Mouse (Mus musculus): ENCODE data around the gene Enkd1. TPM values are rescaled to one million over a fixed set of nuclear protein-coding genes. Genes with fewer than 3 reads are reported as not detected.

The Enkd1 gene
- polyA plus RNA-seq, 1 experiment from 2014 or later, result 33.4 TPM

GRCm38 (mm10) chr8:105716302-105716945, 8.4 kb upstream of the Enkd1 start:
- 93% methylated on average over 15 of the region's 15 CpGs for WGBS
- ATAC-seq (ENCODE audit: insufficient number of reproducible peaks, low FRiP score, low TSS enrichment, low read depth), result no peak
- Histone ChIP-seq H3K9me3 (replicated peaks) (no peaks in the 10 kb centered on the region), H3K4me2 (replicated peaks) (no peak overlapping the region), H3K4me1 (no peaks in the 10 kb centered on the region), H3K4me3 (replicated peaks) (no peak overlapping the region), H3K36me3 (no peaks in the 10 kb centered on the region), H3K27ac (replicated peaks) (no peak overlapping the region), H3K27me3 (no peaks in the 10 kb centered on the region), H3K9ac (no peak overlapping the region)

DNA sequence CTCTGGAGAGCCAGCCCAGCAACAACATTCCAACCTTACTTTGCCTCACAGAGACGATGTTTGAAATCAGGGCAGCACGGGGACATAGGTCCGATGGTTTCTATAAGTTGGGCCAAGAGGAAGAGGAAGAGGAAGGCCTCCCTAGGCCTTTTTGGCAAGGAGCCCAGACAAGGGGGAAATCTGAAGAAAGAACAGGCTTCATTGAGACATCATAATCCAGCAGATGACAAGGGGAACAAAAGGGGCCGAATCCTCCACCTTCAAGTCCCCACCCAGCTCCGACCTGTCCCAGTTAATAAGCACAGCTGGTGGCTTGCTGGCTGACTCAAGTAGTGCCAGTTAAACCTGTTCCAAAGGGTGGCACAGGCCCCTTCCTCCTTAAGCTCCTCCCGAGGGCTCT, 7.0 kb upstream of the Enkd1 start:
- H3K4me2 ChIP-seq (replicated peaks), result no peak overlapping the region
- H3K4me3 ChIP-seq (replicated peaks), result no peak overlapping the region
- no peak overlapping the region for H3K9ac ChIP-seq
- H3K27me3 ChIP-seq, result no peaks in the 10 kb centered on the region
- no peaks in the 10 kb centered on the region for H3K9me3 ChIP-seq (replicated peaks)
- peak overlapping the region; percentile 73 for H3K27ac ChIP-seq (replicated peaks)
- peak; percentile 51; the same call in 1 of the 2 replicates for ATAC-seq (ENCODE audit: insufficient number of reproducible peaks, low FRiP score, low TSS enrichment, low read depth)
- H3K4me1 ChIP-seq, result no peaks in the 10 kb centered on the region
- WGBS, result 51% methylated on average over 6 of the region's 6 CpGs
- H3K36me3 ChIP-seq, result no peaks in the 10 kb centered on the region

DNA sequence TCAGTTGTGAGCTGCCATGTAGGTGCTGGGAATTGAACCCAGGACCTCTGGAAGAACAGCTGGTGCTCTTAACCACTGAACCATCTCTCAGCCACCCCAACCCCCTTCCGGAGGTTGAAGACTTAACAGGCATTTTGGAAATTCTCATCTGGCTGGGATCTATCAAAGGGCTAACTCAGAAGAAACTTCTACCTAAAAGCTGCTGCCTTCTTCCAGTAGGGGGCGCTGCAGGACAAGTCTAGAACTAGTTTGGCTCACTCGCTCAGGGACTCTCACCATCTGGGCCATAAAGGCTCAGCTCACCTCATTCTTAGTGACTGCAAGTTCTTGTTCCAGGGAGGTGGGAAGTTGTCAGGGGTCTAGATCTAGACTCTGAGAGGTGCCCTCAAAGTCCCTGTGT, 6.1 kb upstream of the Enkd1 start:
- no peaks in the 10 kb centered on the region for H3K4me1 ChIP-seq
- H3K9ac ChIP-seq, result no peak overlapping the region
- H3K36me3 ChIP-seq, result no peaks in the 10 kb centered on the region
- no peak overlapping the region for H3K4me3 ChIP-seq (replicated peaks)
- ATAC-seq (ENCODE audit: insufficient number of reproducible peaks, low FRiP score, low TSS enrichment, low read depth), result peak; percentile 52; the same call in 1 of the 2 replicates
- no peak overlapping the region for H3K4me2 ChIP-seq (replicated peaks)
- 0 out of 2 replicates have a peak overlapping the region, but pooled peaks have one; percentile 73 for H3K27ac ChIP-seq (replicated peaks)
- H3K9me3 ChIP-seq (replicated peaks), result no peaks in the 10 kb centered on the region
- 7% methylated on average over 3 of the region's 3 CpGs for WGBS
- H3K27me3 ChIP-seq, result no peaks in the 10 kb centered on the region

GRCm38 (mm10) chr8:105712286-105712685, 4.3 kb upstream of the Enkd1 start:
- Histone ChIP-seq H3K9me3 (replicated peaks) (no peaks in the 10 kb centered on the region), H3K4me2 (replicated peaks) (no peak overlapping the region), H3K4me3 (replicated peaks) (no peak overlapping the region), H3K27ac (replicated peaks) (no peak overlapping the region), H3K27me3 (no peaks in the 10 kb centered on the region), H3K36me3 (no peaks in the 10 kb centered on the region), H3K4me1 (peaks cover 2% of the 10 kb centered on the region; the same call in 1 of the 2 replicates), H3K9ac (no peak overlapping the region)
- ATAC-seq (ENCODE audit: insufficient number of reproducible peaks, low FRiP score, low TSS enrichment, low read depth), result no peak
- 82% methylated on average over 3 of the region's 3 CpGs for WGBS

DNA sequence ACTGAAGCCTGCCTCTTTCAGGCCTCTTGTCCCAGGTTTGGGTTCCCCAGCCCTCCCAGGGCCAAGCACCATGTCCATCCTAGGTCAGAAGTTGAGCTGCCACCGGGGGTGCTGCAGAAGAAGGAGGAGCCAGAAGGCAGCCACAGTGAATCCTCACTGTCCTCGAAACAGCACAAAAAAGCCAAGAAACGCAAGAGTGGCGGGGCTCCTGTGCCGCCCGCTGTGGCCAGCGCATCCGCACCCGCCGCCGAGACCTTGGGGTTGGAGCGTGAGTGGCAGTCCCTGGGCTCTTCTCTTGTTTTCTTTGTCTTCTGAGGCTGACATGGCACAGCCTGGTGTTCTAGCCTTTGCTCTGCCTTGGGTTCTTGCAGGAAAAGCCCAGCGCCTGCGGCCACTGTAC, 1.3 kb upstream of the Enkd1 start:
- 70% methylated on average over 14 of the region's 14 CpGs for WGBS
- no peak overlapping the region for H3K9ac ChIP-seq
- ATAC-seq (ENCODE audit: insufficient number of reproducible peaks, low FRiP score, low TSS enrichment, low read depth), result no peak

DNA sequence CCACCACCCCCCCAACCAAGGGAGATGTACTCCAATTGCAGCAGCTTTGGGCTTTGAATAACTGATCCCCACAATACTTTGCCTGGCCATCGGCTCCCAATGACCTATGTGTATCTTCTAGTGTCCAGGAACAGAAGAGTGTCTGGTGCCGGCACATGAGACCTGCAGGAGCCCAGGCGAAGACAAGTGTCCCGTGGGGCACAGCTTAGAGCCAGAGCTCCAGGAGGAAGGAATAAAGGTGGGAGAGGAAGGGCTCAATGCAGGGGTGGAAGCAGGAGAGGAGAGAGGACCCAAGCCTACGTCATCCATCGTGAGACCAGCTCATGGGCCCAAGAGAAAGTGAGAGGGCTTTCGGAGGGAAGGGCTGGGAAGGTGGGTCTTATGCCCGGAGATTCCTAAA, 665 bp upstream of the Enkd1 start:
- ATAC-seq (ENCODE audit: insufficient number of reproducible peaks, low FRiP score, low TSS enrichment, low read depth), result no peak
- Histone ChIP-seq H3K27me3 (no peaks in the 10 kb centered on the region), H3K36me3 (peaks cover 11% of the 10 kb centered on the region; the same call in 1 of the 2 replicates), H3K4me2 (replicated peaks) (no peak overlapping the region), H3K9ac (no peak overlapping the region), H3K4me3 (replicated peaks) (no peak overlapping the region), H3K4me1 (peaks cover 14% of the 10 kb centered on the region), H3K9me3 (replicated peaks) (no peaks in the 10 kb centered on the region), H3K27ac (replicated peaks) (no peak overlapping the region)
- WGBS, result 92% methylated on average over 8 of the region's 8 CpGs

More for the DNA sequence above, 1.3 kb upstream of the Enkd1 start:
- no peaks in the 10 kb centered on the region for H3K9me3 ChIP-seq (replicated peaks)
- H3K4me1 ChIP-seq, result peaks cover 14% of the 10 kb centered on the region
- no peak overlapping the region for H3K27ac ChIP-seq (replicated peaks)
- H3K4me2 ChIP-seq (replicated peaks), result no peak overlapping the region
- H3K4me3 ChIP-seq (replicated peaks), result no peak overlapping the region
- H3K36me3 ChIP-seq, result peaks cover 5% of the 10 kb centered on the region; the same call in 1 of the 2 replicates
- H3K27me3 ChIP-seq, result no peaks in the 10 kb centered on the region

- H3K9ac ChIP-seq, result no peak overlapping the region
- no peak for ATAC-seq (ENCODE audit: insufficient number of reproducible peaks, low FRiP score, low TSS enrichment, low read depth)
- H3K27me3 ChIP-seq, result no peaks in the 10 kb centered on the region
- peaks cover 21% of the 10 kb centered on the region for H3K36me3 ChIP-seq
- peaks cover 24% of the 10 kb centered on the region for H3K4me1 ChIP-seq
- no peaks in the 10 kb centered on the region for H3K9me3 ChIP-seq (replicated peaks)
- H3K4me3 ChIP-seq (replicated peaks), result peak overlapping the region; percentile 87; the same call in 1 of the 2 replicates
- H3K4me2 ChIP-seq (replicated peaks), result peak overlapping the region; percentile 97; the same call in 1 of the 2 replicates
- H3K27ac ChIP-seq (replicated peaks), result no peak overlapping the region
- WGBS, result 83% methylated on average over 12 of the region's 12 CpGs
Observed at GRCm38 (mm10) chr8:105706426-105706825, 1.6 kb downstream of the Enkd1 start.

- no peak overlapping the region for H3K4me3 ChIP-seq (replicated peaks)
- WGBS, result 92% methylated on average over 6 of the region's 6 CpGs
- no peak for ATAC-seq (ENCODE audit: insufficient number of reproducible peaks, low FRiP score, low TSS enrichment, low read depth)
Observed at GRCm38 (mm10) chr8:105704955-105705354, 3.1 kb downstream of the Enkd1 start.

DNA sequence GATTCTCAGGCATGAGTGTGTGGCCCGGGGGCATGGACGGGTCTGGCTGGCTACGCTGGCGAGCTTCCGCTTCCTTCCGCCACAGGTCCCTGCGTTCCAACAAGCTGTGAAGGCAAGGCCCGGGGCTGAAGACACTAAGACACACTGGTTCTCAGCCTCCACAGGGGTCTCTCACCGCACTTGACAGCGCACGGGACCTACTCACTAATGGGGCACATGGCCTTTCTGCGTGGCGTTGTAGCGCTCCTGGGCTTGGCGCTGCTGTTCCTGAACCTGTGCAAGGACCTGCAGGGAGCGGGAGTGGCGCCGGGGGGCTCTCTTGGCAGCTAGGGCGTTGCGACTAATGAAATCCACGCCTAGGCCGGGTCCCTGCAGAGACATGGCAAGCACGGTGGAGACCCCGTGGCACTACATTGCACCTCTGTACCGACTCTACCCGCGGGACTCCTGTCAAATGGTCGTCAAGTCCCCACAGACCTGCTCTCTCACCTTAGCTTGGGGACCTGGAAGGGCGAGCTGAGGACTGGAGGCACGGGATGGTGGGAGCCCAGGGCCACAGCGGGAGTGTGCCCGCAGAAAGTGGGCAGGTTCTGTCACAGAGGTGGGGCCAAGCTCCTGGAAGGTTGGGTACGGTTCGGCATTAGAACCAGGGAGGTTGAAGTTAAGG, 3.7 kb downstream of the Enkd1 start:
- Histone ChIP-seq H3K4me1 (peaks cover 36% of the 10 kb centered on the region), H3K36me3 (peaks cover 21% of the 10 kb centered on the region), H3K4me3 (replicated peaks) (no peak overlapping the region), H3K9ac (no peak overlapping the region), H3K27me3 (no peaks in the 10 kb centered on the region), H3K9me3 (replicated peaks) (no peaks in the 10 kb centered on the region), H3K27ac (replicated peaks) (no peak overlapping the region), H3K4me2 (replicated peaks) (no peak overlapping the region)
- no peak for ATAC-seq (ENCODE audit: insufficient number of reproducible peaks, low FRiP score, low TSS enrichment, low read depth)
- 89% methylated on average over 34 of the region's 34 CpGs for WGBS

More at GRCm38 (mm10) chr8:105704955-105705354, 3.1 kb downstream of the Enkd1 start:
- H3K27ac ChIP-seq (replicated peaks), result no peak overlapping the region
- H3K4me1 ChIP-seq, result peaks cover 29% of the 10 kb centered on the region
- H3K27me3 ChIP-seq, result no peaks in the 10 kb centered on the region
- peaks cover 21% of the 10 kb centered on the region for H3K36me3 ChIP-seq
- no peak overlapping the region for H3K9ac ChIP-seq
- H3K9me3 ChIP-seq (replicated peaks), result no peaks in the 10 kb centered on the region
- H3K4me2 ChIP-seq (replicated peaks), result no peak overlapping the region

DNA sequence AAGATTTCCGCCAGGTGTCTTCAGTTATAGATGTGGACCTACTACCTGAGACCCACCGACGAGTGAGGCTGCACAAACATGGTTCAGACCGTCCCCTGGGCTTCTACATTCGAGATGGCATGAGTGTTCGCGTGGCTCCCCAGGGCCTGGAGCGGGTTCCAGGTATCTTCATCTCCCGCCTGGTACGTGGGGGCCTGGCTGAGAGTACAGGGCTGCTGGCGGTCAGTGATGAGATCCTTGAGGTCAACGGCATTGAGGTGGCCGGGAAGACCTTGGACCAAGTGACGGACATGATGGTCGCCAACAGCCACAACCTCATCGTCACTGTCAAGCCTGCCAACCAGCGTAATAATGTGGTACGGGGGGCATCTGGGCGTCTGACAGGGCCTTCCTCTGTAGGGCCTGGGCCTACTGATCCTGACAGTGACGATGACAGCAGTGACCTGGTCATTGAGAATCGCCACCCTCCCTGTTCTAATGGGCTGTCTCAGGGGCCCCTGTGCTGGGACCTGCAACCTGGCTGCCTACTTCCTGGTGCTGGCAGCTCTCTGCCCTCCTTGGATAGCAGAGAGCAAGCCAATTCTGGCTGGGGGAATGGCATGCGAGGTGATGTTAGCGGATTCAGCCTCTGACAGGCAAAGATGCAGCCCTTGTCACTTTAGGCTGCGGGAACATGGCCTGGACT, 5.1 kb downstream of the Enkd1 start:
- H3K4me2 ChIP-seq (replicated peaks), result peak overlapping the region; percentile 93; the same call in 1 of the 2 replicates
- 89% methylated on average over 24 of the region's 24 CpGs for WGBS
- peaks cover 37% of the 10 kb centered on the region for H3K4me1 ChIP-seq
- ATAC-seq (ENCODE audit: insufficient number of reproducible peaks, low FRiP score, low TSS enrichment, low read depth), result no peak
- no peak overlapping the region for H3K4me3 ChIP-seq (replicated peaks)
- H3K27ac ChIP-seq (replicated peaks), result no peak overlapping the region
- H3K9ac ChIP-seq, result no peak overlapping the region
- no peaks in the 10 kb centered on the region for H3K9me3 ChIP-seq (replicated peaks)
- H3K36me3 ChIP-seq, result peaks cover 33% of the 10 kb centered on the region
- no peaks in the 10 kb centered on the region for H3K27me3 ChIP-seq

DNA sequence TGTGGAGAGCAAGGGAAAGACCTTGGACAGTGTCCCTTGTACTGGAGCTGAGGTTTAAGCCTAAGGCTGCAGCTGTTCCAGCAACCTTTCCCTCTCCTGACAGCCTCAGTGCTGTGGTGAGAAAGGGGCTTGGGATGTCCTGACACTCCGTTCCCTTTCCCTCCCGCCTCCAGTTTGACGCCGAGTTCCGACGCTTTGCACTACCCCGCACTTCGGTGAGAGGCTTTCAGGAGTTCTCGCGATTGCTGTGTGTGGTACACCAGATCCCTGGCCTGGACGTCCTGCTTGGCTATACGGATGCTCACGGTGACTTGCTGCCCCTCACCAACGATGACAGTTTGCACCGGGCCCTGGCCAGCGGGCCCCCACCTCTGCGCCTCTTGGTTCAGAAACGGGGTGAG, 6.0 kb downstream of the Enkd1 start:
- Histone ChIP-seq H3K9me3 (replicated peaks) (no peaks in the 10 kb centered on the region), H3K4me1 (peaks cover 31% of the 10 kb centered on the region), H3K4me2 (replicated peaks) (peak overlapping the region; percentile 93), H3K9ac (peak overlapping the region; percentile 44), H3K27ac (replicated peaks) (peak overlapping the region; percentile 96; the same call in 1 of the 2 replicates), H3K27me3 (no peaks in the 10 kb centered on the region), H3K4me3 (replicated peaks) (peak overlapping the region; percentile 71), H3K36me3 (peaks cover 41% of the 10 kb centered on the region)
- WGBS, result 41% methylated on average over 18 of the region's 18 CpGs
- no peak for ATAC-seq (ENCODE audit: insufficient number of reproducible peaks, low FRiP score, low TSS enrichment, low read depth)

All from embryonic facial prominence, embryonic 15.5 days (tissue).